Mouse (Mus musculus): ENCODE data around the gene Dchs1. TPM values are rescaled to one million over a fixed set of nuclear protein-coding genes. Genes with fewer than 3 reads are reported as not detected.
A peak's percentile ranks its signal among the peaks of the same experiment; 100 is the strongest.
"Not testable (repeated sequence)": the region's sequence is repeated elsewhere in the genome, so short reads cannot be mapped to it uniquely, and the experiment has no call there.

The Dchs1 gene
- polyA plus RNA-seq, 1 experiment from 2014 or later = 17.7 TPM

DNA sequence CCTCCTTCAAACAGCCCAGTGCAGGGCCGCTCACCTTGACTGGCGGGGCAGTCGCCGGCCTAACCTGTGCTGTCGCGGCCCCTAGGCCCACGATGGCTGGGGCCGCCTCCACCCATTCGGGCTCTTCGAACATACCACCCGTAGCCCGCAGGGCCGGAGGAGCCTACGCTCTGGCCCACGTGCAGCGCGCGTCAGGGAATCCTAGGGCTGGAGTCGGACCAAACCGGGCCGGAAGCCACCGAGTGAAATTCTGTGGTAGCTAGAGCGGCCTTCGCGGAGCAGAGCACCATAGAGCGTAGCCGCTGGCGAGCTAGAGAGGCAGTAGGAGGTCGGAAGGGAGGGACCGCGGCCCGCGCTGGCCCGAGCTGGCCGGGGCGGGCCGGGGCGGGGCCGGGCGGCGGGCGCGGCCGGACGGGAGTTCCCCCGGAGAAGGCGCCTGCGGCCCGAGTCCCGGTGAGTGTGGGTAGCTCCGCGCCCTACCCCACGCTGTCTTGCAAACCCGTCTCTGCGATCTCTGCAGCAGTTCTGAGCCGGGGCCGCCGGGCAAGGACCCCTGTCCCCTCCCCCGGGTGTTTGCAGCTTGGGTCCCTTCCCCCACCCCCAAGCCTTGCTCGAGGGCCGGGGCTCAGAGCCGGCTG lies 51.1 kb downstream of the Dchs1 start, which contains the start of gene Ilk:
Gene Ilk, plus strand, starts transcription at position 329 of the 638 bp plus-strand sequence.
- Histone ChIP-seq H3K4me3 (ENCODE audit: low read depth, low read length) (peak within 1 kb of the TSS; percentile 73), H3K36me3 (ENCODE audit: control insufficient read depth, insufficient read depth, low read length) (peaks cover 2% of the 10 kb centered on the region; the same call in 1 of the 2 replicates), H3K27ac (ENCODE audit: low read depth, low read length) (peak within 1 kb of the TSS; percentile 66), H3K4me1 (replicated peaks; ENCODE audit: control insufficient read depth, insufficient read depth, low read length) (peaks cover 4% of the 10 kb centered on the region; the same call in 1 of the 2 replicates), H3K9me3 (ENCODE audit: control insufficient read depth, low read length) (no peaks in the 10 kb centered on the region), H3K27me3 (ENCODE audit: control insufficient read depth, insufficient read depth, low read length) (no peaks in the 10 kb centered on the region), H3K4me2 (replicated peaks; ENCODE audit: low read depth, low read length) (peak within 1 kb of the TSS; percentile 61), H3K9ac (ENCODE audit: low read depth, low read length) (peak within 1 kb of the TSS; percentile 90)
- ATAC-seq (ENCODE audit: low FRiP score) (peak; percentile 98), DNase-seq (ENCODE audit: low spot score) (peak; percentile 87)
- under 1% methylated on average over 57 of the region's 62 CpGs for WGBS

DNA sequence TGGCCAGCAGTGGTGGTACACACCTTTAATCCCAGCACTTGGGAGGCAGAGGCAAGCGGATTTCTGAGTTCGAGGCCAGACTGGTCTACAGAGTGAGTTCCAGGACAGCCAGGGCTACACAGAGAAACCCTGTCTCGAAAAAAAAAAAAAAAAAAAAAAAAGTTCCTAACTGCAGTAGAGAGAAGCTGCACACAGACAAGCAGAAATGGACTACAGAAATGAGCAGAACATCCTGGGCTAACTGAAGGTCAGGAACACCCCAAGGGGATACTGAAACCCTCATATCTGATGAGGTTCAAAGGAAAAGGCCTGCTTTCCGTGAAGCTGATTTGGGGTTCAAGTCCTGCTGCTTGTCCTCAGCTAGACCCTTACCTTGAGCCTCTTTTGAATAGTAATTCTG lies 52.0 kb downstream of the Dchs1 start:
- H3K36me3 ChIP-seq (ENCODE audit: control insufficient read depth, insufficient read depth, low read length); H3K4me1 ChIP-seq (replicated peaks; ENCODE audit: control insufficient read depth, insufficient read depth, low read length); H3K27me3 ChIP-seq (ENCODE audit: control insufficient read depth, insufficient read depth, low read length); ATAC-seq (ENCODE audit: low FRiP score); H3K9me3 ChIP-seq (ENCODE audit: control insufficient read depth, low read length); DNase-seq (ENCODE audit: low spot score); H3K27ac ChIP-seq (ENCODE audit: low read depth, low read length): not testable (repeated sequence)
- WGBS = 62% methylated on average over 4 of the region's 4 CpGs
- Histone ChIP-seq H3K4me3 (ENCODE audit: low read depth, low read length) (peak overlapping the region; percentile 73), H3K9ac (ENCODE audit: low read depth, low read length) (peak overlapping the region; percentile 90), H3K4me2 (replicated peaks; ENCODE audit: low read depth, low read length) (peak overlapping the region; percentile 61)

DNA sequence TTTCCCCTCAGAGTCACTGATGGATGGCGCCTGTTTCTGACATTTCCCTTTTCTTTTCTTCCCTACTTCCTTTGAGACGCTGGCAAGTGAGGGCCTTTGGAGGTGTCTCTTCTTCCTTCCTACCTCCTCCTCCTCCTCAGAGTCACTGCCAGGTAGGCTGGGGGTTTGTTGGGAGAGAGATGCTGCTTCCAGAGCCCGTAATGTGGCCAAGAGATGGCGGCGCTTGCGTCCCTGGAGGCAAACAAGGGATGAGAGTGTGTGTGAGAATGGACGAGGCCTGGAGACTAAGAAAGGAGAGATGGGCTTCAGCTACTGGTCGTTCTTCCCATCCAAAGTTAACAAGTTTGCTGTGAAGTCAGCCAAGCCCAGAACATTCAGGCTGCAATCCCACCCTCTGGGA lies 52.6 kb downstream of the Dchs1 start:
- Histone ChIP-seq H3K36me3 (ENCODE audit: control insufficient read depth, insufficient read depth, low read length) (peaks cover 2% of the 10 kb centered on the region; the same call in 1 of the 2 replicates), H3K27me3 (ENCODE audit: control insufficient read depth, insufficient read depth, low read length) (no peaks in the 10 kb centered on the region), H3K9ac (ENCODE audit: low read depth, low read length) (no peak overlapping the region), H3K9me3 (ENCODE audit: control insufficient read depth, low read length) (no peaks in the 10 kb centered on the region), H3K4me3 (ENCODE audit: low read depth, low read length) (no peak overlapping the region), H3K27ac (ENCODE audit: low read depth, low read length) (no peak overlapping the region), H3K4me1 (replicated peaks; ENCODE audit: control insufficient read depth, insufficient read depth, low read length) (peaks cover 4% of the 10 kb centered on the region; the same call in 1 of the 2 replicates), H3K4me2 (replicated peaks; ENCODE audit: low read depth, low read length) (no peak overlapping the region)
- 90% methylated on average over 8 of the region's 8 CpGs for WGBS
- ATAC-seq (ENCODE audit: low FRiP score) = no peak
- DNase-seq (ENCODE audit: low spot score) = no peak

DNA sequence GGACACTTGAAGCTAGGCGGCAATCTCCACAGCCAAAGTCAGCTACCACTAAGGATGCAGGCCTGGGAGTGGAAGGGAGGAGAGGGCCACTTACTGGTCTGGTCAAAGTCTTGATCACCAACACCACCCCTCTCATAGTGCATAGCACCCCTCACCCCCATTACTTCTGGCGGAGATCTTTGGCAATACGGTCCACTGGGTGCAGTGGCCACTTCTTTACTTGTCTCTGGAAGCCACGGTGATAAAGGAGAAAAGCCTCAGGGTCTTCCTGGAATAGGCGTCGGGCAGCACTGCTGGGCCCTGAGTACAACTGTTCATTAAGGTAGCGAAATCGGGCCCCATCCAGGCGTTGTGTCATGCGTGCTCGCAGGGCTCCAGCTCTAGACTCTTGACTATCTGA lies 53.6 kb downstream of the Dchs1 start:
- Histone ChIP-seq H3K4me2 (replicated peaks; ENCODE audit: low read depth, low read length) (no peak overlapping the region), H3K27ac (ENCODE audit: low read depth, low read length) (no peak overlapping the region), H3K9me3 (ENCODE audit: control insufficient read depth, low read length) (no peaks in the 10 kb centered on the region), H3K9ac (ENCODE audit: low read depth, low read length) (no peak overlapping the region), H3K27me3 (ENCODE audit: control insufficient read depth, insufficient read depth, low read length) (no peaks in the 10 kb centered on the region), H3K4me1 (replicated peaks; ENCODE audit: control insufficient read depth, insufficient read depth, low read length) (peaks cover 4% of the 10 kb centered on the region; the same call in 1 of the 2 replicates), H3K36me3 (ENCODE audit: control insufficient read depth, insufficient read depth, low read length) (peaks cover 2% of the 10 kb centered on the region; the same call in 1 of the 2 replicates), H3K4me3 (ENCODE audit: low read depth, low read length) (no peak overlapping the region)
- DNase-seq (ENCODE audit: low spot score) (no peak), ATAC-seq (ENCODE audit: low FRiP score) (no peak)
- WGBS = 97% methylated on average over 11 of the region's 11 CpGs

DNA sequence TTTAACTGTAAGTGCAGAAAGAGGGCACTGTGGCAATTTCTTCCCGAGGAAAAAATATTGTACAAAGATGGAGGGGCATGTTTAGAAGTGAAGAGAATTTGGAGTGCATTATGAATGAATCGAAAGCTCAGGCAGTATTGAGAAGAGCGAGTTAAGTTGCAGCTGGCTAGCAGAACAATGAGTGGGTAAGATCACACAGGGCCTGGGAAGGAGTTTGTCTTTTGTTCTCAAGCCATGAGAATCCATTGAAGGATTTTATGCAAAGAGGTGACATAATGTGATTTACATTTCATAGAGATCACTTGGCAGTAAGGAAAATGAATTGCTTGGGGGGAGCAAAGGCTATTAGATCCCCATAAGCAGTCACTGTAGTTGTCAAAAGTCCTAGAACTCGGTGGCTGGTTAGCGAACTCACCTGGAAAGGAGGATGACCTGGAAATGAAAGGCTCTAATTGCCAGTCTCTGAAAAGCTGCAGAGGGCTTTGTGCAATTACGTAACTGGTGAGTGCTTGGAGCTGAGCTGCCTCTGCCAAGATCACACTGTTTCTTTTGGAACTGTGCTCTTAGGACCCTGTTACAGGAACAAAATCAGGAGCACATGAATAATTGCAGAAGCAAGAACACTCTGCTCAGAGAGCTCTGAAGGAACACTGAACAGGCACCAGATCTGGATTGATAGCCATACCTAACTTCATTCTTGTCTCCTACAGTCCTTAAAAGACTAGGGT lies 58.6 kb downstream of the Dchs1 start:
- 60% methylated on average over 6 of the region's 6 CpGs for WGBS
- no peaks in the 10 kb centered on the region for H3K4me1 ChIP-seq (replicated peaks; ENCODE audit: control insufficient read depth, insufficient read depth, low read length)
- DNase-seq (ENCODE audit: low spot score) (no peak), ATAC-seq (ENCODE audit: low FRiP score) (0 out of 2 replicates have a peak, but pooled peaks have one; percentile 8)
- H3K4me3 ChIP-seq (ENCODE audit: low read depth, low read length) = no peak overlapping the region
- no peak overlapping the region for H3K9ac ChIP-seq (ENCODE audit: low read depth, low read length)
- no peaks in the 10 kb centered on the region for H3K9me3 ChIP-seq (ENCODE audit: control insufficient read depth, low read length)
- no peak overlapping the region for H3K4me2 ChIP-seq (replicated peaks; ENCODE audit: low read depth, low read length)
- peaks cover 2% of the 10 kb centered on the region; the same call in 1 of the 2 replicates for H3K36me3 ChIP-seq (ENCODE audit: control insufficient read depth, insufficient read depth, low read length)
- H3K27ac ChIP-seq (ENCODE audit: low read depth, low read length) = no peak overlapping the region
- H3K27me3 ChIP-seq (ENCODE audit: control insufficient read depth, insufficient read depth, low read length) = no peaks in the 10 kb centered on the region

DNA sequence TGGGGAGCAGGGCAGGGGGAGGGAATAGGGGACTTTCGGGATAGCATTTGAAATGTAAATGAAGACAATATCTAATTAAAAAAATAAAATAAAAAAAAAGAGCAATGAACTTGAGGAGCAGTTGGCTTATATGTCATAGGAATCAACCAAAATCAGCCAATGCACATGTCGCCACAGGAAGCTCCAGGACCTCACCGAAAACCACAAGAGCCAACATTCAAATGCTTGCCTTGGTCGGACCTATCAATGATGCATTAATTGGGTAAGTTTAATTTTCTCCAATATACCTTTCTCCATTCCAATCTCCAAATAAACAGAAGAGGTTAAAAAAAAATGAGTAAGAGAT lies 60.5 kb downstream of the Dchs1 start:
- Histone ChIP-seq H3K27ac (ENCODE audit: low read depth, low read length) (no peak overlapping the region), H3K4me2 (replicated peaks; ENCODE audit: low read depth, low read length) (no peak overlapping the region), H3K4me3 (ENCODE audit: low read depth, low read length) (no peak overlapping the region), H3K27me3 (ENCODE audit: control insufficient read depth, insufficient read depth, low read length) (no peaks in the 10 kb centered on the region), H3K9me3 (ENCODE audit: control insufficient read depth, low read length) (no peaks in the 10 kb centered on the region), H3K36me3 (ENCODE audit: control insufficient read depth, insufficient read depth, low read length) (no peaks in the 10 kb centered on the region), H3K9ac (ENCODE audit: low read depth, low read length) (no peak overlapping the region), H3K4me1 (replicated peaks; ENCODE audit: control insufficient read depth, insufficient read depth, low read length) (no peaks in the 10 kb centered on the region)
- ATAC-seq (ENCODE audit: low FRiP score) (no peak), DNase-seq (ENCODE audit: low spot score) (no peak)
- WGBS = 97% methylated on average over 4 of the region's 4 CpGs

DNA sequence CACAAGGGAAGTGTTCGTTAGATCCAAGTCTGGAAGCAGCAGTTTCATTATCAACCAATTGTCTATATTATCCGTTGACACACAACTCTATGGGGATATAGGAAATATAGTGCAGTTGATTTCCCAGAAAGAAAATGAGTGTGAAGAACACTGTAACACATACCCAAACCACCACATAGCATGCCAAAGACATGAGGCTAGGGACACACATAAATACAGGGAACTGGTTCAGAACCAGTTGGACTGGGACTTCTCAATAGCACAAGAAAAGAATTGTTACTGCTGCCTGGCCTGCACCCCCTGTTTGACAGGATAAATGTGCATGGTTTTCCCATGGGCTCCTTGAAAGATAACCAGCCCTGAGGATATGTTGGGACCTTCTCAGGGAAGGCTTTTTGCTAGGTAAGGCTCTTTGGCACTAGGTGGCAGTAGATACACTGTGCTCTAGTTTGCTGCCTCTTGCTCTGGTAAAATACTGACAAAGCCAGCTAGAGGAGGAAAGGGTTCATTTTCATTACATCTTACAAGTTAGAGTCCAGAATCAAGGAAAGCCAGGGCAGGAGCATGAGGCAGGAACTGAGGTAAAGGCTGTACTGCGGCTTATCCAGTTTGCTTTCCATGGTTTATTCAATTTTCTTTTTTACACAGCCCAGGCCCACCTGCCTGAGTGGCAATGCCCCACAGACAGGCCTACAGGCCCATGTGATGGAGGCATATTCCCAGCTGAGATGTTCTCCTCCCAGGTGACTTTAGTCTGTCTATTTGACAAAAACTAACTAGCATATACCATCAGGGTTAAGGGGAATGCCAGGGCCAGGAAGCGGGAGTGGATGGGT lies 61.1 kb downstream of the Dchs1 start:
- Histone ChIP-seq H3K27ac (ENCODE audit: low read depth, low read length) (no peak overlapping the region), H3K4me3 (ENCODE audit: low read depth, low read length) (no peak overlapping the region), H3K4me1 (replicated peaks; ENCODE audit: control insufficient read depth, insufficient read depth, low read length) (no peaks in the 10 kb centered on the region), H3K27me3 (ENCODE audit: control insufficient read depth, insufficient read depth, low read length) (no peaks in the 10 kb centered on the region), H3K4me2 (replicated peaks; ENCODE audit: low read depth, low read length) (no peak overlapping the region), H3K9ac (ENCODE audit: low read depth, low read length) (no peak overlapping the region), H3K9me3 (ENCODE audit: control insufficient read depth, low read length) (no peaks in the 10 kb centered on the region), H3K36me3 (ENCODE audit: control insufficient read depth, insufficient read depth, low read length) (no peaks in the 10 kb centered on the region)
- 78% methylated on average over 4 of the region's 4 CpGs for WGBS
- DNase-seq (ENCODE audit: low spot score) = peak; percentile 67
- peak; percentile 78 for ATAC-seq (ENCODE audit: low FRiP score)

DNA sequence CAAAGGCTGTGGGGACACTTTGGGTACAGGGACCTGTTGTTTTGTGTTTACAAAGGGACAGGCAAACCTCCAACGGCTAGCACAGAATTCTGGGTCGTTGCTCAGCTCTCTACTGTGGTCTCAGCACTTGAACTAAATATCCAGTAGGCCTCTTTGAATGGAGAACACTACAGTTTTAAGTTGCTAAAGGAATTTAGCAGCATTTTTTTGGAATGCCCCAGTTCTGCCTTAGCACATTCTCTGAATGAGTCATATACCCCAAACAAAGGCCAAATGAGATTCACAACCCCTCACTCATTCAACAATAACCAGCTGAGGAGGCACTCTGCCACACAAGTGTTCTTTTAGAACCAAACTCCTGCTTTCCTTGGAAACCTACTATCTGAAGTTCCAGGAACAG lies 65.5 kb downstream of the Dchs1 start:
- Histone ChIP-seq H3K4me1 (replicated peaks; ENCODE audit: control insufficient read depth, insufficient read depth, low read length) (no peaks in the 10 kb centered on the region), H3K4me3 (ENCODE audit: low read depth, low read length) (no peak overlapping the region), H3K9me3 (ENCODE audit: control insufficient read depth, low read length) (no peaks in the 10 kb centered on the region), H3K27me3 (ENCODE audit: control insufficient read depth, insufficient read depth, low read length) (no peaks in the 10 kb centered on the region), H3K9ac (ENCODE audit: low read depth, low read length) (no peak overlapping the region), H3K36me3 (ENCODE audit: control insufficient read depth, insufficient read depth, low read length) (no peaks in the 10 kb centered on the region), H3K27ac (ENCODE audit: low read depth, low read length) (no peak overlapping the region), H3K4me2 (replicated peaks; ENCODE audit: low read depth, low read length) (no peak overlapping the region)
- no peak for DNase-seq (ENCODE audit: low spot score)
- no peak for ATAC-seq (ENCODE audit: low FRiP score)
- WGBS = 81% methylated on average over 2 of the region's 2 CpGs

Measured in hindbrain, embryonic 11.5 days (tissue).